Mouse (Mus musculus) ES-CJ7 (cell line): Measurements from ENCODE around the gene Spag6.

ENCODE experiments used
- DNase-seq: peaks from one replicate; pipeline ENCODE4 v3.0.0; 2011; ENCODE audit warnings: low read depth, low spot score

The Spag6 gene

DNA sequence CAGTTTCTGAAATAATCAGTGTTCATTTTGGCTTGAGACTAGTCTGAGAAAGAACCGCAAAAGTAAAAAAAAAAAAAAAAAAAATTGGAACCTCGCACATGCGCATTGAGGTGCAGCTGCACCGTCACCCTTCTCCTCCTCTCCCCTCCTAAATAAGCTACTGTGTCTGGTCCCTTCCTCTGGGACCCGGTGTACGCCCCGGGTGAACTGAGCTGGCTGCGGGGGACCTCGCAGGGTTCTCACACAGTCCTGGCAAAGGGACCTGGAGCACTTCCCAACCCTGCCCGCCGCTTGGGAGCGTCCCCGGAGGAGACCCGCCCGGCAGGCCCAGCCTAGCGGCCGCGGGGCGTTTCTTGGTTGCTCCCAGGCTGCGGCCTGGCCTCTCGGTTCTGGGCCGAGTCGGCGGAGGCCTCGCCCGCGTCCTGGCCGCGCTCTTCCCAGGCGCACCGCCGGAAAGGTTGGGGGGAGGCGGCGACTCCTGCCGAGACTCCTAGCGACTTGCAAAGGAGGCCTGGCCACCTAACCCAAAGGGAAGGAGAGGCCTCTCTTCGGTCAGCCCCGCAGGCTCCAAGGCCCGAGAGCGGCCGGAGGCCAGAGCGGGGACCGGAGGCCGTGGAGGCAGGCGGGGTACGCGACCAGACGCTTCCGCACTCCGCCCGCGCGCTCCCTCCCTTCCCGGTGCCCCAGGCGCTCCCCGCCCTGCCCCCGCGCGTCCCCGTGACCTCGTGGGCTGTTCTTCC, at the start of gene Spag6:
Gene Spag6 (plus strand): TSS at position 162 of the 740 bp plus-strand sequence.
- DNase-seq, result peak; percentile 87

- DNase-seq, result no peak
These were observed 45.3 kb upstream of the Spag6 start for GRCm38 (mm10) chr2:18648563-18648962.

- DNase-seq, result no peak
These were observed 39.0 kb upstream of the Spag6 start for GRCm38 (mm10) chr2:18654821-18655220.

- DNase-seq, result no peak
These were observed 29.8 kb upstream of the Spag6 start for GRCm38 (mm10) chr2:18664003-18664402.

DNA sequence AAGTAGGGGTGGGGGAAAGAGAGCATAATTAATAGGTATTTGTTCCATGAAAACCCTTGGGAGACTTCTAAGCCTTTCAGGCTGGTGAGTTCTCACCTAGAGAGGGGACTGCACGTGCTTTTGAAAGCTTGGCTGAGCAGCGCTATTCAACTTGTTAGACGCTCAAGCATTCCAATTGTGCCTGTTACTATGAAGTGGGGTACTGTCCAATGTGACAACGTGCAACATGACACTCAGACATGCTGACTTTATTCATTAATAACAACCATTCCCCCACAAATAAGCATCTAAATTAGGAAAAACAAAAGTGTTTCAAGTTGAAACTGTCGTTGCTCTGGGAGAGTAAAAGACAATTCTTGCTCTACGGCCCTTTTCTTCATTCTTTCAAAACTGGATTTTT, 22.8 kb upstream of the Spag6 start:
- no peak for DNase-seq

- DNase-seq, result peak; percentile 82
These were observed 21.6 kb upstream of the Spag6 start, which contains the start of gene Commd3 for GRCm38 (mm10) chr2:18672133-18672765. Gene Commd3, plus strand, starts transcription at chr2:18672384.

DNA sequence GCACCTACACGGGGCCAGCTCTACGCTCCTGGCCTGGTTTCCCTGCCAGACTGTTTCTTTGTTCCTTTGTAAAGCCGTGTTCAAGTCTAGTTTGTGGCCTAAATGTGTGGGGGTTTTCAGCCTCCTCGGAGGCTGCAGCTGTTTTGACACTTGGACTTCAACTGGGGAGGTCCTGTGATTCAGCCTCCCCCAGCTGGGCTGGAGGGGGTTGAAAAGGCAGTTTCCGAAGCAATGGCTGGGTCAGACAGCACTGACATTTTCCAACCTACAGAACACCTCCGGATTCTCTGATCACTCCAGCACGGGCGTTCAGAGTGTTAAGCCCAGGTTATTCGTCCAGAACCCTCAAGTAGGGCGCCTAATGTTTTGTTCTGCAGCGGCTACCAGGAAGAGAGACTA, 21.1 kb upstream of the Spag6 start:
- DNase-seq, result peak; percentile 32

GRCm38 (mm10) chr2:18673766-18674165, 20.1 kb upstream of the Spag6 start:
- DNase-seq, result peak; percentile 50

DNA sequence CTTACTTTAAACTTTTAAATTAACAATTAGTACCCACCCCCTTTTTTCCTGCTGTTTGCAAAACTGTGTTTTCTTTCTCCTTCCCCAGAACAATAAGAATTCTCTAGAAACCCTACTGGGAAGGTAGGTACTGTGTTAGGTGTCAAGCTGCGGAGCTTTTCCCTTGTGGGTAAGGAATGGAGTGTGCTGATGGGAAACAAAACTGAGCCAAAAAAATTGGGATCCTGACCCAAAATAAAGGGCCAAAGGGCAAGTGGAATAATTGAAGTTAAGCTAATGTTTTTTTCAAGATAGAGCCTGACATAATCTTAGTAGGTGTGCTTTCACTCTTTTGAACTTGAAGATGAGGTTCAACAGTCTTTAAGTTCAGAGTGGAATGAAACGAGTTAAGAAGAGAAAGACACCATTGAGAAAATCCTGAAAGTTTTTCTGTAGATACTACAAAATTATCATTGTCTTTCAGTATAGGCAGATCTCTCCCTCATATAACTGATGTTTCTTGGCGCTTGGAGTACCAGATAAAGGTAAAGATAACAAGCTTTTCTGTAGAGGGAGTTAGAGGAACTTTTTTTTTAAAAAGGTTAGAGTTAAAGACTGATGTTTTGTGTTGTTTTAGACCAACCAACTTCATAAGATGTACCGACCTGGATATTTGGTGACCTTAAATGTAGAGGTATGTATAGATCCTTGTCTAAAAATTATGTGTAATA, 19.5 kb upstream of the Spag6 start:
- DNase-seq, result peak; percentile 32

- DNase-seq, result no peak
These were observed 18.0 kb upstream of the Spag6 start for GRCm38 (mm10) chr2:18675681-18676456.

DNA sequence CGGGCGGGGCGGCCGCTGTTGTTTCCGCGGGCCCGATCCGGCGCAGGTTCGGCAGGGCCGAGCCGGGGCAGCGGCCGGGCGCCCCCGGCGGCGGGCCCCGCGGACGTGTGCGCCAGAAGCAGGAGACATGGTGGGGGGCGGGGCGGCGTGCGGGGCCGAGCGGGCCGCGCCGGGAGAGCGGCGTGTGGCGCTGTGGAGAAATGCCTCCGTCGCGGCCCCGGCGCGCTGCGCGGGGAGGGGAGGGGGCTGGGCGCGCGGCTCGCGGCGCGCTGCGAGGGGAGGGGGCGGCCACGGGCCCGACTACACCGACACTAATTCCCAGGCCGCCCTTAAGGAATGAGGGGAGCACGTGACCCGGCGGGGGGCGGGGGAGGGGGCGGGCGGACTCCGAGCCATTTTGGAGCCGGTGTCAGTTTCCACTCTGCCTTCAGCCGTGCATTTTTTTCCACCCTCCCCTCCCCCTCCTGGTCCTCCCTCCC, 17.3 kb upstream of the Spag6 start:
- DNase-seq, result peak; percentile 84

GRCm38 (mm10) chr2:18676936-18677491, 16.8 kb upstream of the Spag6 start, which contains the start of gene Bmi1:
Gene Bmi1, plus strand, starts transcription at chr2:18677018.
- peak; percentile 42 for DNase-seq

DNA sequence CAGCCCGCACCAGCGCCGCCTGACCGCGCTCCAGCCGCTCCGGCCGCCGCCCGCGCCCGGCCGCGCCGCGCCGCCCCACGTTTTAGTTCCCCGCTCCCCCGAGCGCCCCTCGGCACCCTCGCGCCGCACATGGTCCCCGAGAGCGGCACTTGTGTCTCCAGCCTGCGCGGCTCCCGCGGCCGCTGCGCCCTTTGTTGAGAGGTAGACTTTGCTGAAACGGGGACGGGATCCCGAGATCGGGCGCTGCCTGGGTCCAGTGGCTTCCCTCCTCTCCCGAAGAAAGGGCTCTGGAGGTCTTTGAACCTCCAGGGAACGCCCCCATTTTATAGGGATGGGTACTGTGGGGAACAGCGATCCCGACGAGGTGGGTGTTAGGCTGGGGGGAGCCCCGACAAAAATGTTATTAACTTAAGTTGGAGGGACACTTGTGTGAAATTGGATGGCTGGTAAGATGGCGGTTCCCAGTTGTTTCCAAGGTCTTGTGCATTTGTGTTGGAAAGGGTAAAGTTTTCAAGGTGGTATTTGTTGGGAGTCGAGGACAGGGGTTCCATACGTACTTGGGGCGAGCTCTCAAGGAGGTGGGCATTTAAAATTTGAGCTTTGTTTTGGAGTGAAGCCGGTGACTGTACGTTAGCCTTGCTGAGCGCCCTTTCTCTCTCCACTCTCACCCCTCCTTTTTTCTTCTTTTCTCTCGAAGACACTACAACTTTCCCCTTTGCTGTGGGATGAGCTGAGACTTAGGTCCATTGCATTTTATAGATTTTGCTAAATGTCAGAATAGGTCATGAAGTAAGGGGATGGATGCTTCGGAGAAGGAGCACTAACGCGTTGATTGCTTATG, 16.0 kb upstream of the Spag6 start:
- DNase-seq, result peak; percentile 57

GRCm38 (mm10) chr2:18679701-18680100, 14.1 kb upstream of the Spag6 start:
- no peak for DNase-seq

GRCm38 (mm10) chr2:18680501-18680900, 13.3 kb upstream of the Spag6 start:
- no peak for DNase-seq

DNA sequence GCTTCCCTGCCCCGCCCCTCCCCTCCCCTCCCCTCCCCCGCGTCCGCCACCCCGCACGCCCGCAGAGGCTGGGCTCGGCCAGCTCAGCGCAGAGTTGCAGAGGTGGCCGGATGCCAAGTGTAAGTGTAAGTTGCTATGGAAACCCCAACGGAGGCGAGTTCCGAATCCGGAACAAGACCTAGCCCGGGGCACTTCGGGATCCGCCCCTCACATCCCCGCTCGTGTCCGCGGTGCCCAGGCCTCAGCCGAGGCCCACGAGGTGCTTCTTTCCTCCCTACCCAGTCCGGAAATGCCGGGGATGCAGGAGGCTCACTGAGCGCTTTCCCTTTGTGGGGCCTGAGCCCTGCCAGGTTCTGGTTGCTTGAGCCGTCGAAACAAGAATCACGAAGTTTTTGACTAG, 12.9 kb upstream of the Spag6 start:
- DNase-seq, result peak; percentile 54

DNA sequence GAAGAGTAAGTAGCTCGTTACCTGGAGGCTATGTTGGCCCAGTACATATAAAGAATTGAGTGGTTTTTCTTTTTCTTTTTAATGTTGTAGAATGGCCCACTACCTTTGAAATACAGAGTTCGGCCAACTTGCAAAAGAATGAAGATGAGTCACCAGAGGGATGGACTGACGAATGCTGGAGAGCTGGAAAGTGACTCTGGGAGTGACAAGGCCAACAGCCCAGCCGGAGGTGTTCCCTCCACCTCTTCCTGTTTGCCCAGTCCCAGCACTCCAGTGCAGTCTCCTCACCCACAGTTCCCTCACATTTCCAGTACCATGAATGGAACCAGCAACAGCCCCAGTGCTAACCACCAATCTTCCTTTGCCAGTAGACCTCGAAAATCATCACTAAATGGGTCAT, 9.8 kb upstream of the Spag6 start:
- peak; percentile 42 for DNase-seq

- DNase-seq, result no peak
These were observed 7.4 kb upstream of the Spag6 start for GRCm38 (mm10) chr2:18686386-18686785.

DNA sequence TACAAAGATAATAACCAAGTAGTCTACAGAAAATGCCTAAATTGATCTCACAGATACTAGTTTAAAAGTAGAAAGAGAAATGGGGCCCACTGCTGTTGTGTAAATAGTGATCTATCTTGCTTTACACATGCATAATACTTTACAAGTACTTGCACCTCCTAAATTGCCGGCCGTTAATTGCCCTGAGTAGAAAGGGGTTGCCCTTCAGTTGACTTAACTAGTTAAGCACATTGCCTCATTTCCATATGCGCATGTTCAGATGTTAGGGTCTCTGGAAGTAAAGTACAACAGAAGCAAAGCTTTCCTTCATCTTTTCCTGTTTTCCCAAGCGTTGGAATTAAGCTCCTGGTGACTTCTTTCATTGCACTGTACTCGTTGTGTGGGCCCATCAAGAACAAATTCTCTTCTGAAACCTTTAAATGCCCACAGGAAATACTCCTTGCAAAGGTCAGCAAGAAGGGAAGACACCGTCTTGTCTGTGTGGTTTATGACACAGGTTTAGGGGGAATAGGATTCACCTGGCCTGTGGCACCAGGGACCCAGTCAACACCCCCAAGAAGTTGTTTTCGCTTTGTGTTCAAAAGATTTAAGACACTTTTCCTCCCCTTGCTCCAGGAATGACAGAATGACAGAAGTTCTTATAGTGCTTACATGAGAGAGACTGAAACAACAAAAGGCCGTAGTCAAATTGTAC, 6.9 kb upstream of the Spag6 start:
- peak; percentile 62 for DNase-seq
